Mouse (Mus musculus) ES-Bruce4 (cell line): ENCODE results near the gene Glul.

ENCODE experiments used
- CTCF ChIP-seq: IDR thresholded peaks from one replicate; pipeline ENCODE4 v1.8.1; 2011; ENCODE audit warnings: low read depth, low read length
- EP300 ChIP-seq: IDR thresholded peaks from 2 replicates; pipeline ENCODE4 v1.6.1; 2011; ENCODE audit warnings: low read depth, low read length; ENCODE audit not compliant: insufficient read depth
- POLR2A ChIP-seq: IDR thresholded peaks from one replicate; pipeline ENCODE4 v1.8.1; 2011; ENCODE audit warnings: low read length; ENCODE audit not compliant: insufficient read depth

DNA sequence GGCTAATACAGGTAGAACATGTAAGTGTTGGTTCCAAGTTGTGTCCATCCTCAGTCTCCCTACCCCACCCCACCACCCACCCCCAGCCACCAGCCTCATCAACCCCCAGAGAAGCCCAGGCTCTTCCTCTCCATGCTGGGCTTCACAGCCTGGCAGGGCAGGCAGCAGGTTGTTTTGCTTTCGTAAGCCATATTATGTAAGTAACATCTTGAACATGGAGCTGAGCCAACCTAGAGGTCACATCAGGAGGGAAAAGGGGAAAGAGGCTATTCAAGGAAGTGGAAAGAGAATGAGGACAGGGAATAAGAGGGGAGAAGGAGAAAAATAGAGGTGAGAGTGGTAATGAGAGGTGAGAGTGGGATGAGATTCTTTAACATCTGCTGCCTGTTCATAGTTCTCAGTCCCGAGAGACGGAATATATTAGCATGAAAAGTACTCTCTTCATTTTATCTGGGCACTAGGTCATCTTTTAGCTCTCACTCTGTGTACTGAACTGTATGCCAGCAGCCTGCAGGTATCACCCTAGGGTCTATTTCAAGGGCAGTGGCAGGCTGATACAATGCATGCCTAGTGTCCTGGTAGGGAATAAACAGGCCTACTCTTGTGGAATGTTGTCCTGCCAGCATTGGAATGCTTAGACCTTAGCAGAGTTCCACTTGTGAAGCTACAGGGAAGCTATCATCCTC, 18.9 kb downstream of the Glul start:
- TF ChIP-seq POLR2A (no peak), CTCF (no peak), EP300 (no peak)
